Mouse (Mus musculus): ENCODE results near the gene Zfp385b.

DNA sequence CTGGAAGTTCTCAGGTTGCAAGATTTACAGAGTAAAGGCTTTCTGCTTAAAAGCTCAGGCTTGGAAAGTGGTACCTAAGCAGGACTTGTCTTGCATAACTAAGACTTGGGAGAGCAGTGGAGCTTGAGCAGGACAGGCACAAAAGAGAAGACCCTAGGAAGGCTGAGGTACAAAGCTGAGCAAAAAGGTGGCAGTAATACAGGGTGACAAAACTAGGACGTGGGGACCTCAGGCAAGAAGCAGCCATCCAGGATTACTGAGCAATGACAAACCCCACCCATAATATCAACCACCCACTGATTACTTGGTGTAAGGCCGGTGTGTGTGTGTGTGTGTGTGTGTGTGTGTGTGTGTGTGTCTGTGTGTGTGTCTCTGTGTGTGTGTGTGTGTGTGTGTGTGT is 114.0 kb downstream of the Zfp385b start:
- TF ChIP-seq MYOD1 (IDR thresholded peaks at IDR 0.05; ENCODE audit: control insufficient read depth in 1 of 3, insufficient read length in 2 of 3, low read depth in 2 of 3) = no peak
- no peak for TF ChIP-seq USF1 (IDR thresholded peaks at IDR 0.05; ENCODE audit: low read depth)
- no peak for TF ChIP-seq POLR2A (IDR thresholded peaks at IDR 0.05; ENCODE audit: insufficient read length, low read depth)
- no peak for TF ChIP-seq CEBPB (IDR thresholded peaks at IDR 0.05; ENCODE audit: insufficient read depth, poor library complexity, severe bottlenecking)
- no peak for TF ChIP-seq TCF12 (IDR thresholded peaks at IDR 0.05; ENCODE audit: insufficient read depth, poor library complexity, severe bottlenecking)
